Mouse (Mus musculus) T-helper 1 cell (primary cell): ENCODE measurements around the gene Ctcf.

ENCODE experiments used
- in situ Hi-C: fragments of 300-600 bp; cut with MboI, MseI; formaldehyde crosslinking; loops from one replicate; pipeline ENCODE4 v1.15.1; 2025; ENCODE audit warnings: high pct_unique_total_duplicates

The Ctcf gene

DNA sequence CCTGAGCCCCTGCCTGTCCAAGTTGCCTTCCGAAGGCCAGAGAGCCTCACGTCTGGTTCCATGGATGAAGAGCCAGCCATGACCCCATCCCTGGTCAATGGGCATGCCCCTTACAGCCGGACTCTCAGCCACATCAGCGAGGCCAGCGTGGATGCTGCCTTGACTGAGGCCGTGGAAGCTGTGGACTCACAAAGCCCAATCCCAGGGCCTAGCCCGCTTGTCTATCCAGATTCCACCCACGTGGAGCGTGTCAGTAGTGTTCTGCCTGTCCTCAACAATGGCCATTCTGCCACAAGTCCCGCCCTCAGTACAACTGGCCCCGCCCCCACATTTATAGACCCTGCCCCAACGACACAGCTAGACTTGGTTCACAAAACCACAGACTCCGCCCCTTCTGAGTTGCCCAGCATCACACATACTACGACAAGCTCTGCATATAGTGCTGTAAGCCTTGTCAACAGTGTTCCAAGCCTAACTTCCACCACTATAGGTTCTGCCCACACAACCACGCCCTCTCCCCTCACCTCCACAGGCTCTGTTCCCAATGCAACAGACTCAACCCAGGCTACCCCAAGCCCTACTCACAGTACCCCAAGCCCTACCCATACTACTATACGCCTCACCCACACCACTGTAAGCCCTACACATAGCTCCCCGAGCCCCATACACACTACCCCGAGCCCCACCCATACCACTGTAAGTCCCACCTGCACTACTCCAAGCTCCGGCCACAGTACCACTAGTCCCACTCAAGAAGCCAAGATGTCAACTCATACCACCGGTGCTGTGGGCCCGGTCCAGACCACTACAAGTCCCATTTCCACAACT lies 18.7 kb upstream of the Ctcf start:
- in situ Hi-C loops, result loop anchor here (5.0 kb wide), 1 partner anchor 70 kb away; the partner anchor contains the start of gene Carmil2

DNA sequence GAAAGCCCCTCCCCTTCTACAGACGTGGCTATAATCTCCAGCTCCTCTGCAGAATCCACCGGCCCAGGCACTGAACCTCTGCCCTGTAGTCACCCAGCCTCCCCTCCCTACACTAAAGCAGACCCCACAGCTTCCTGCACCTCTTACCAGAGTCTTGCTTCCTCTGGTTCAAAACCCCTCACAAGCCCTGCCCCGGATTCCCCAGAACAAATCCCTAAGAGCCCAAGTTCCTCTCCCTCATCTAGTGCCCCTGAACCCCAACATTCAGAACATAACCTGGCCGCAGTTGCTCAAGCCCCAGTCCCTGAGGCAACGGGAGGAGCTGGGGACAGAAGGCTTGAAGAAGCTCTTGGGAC lies 18.1 kb upstream of the Ctcf start:
- in situ Hi-C loops, result loop anchor here (5.0 kb wide), 1 partner anchor 69 kb away; the partner anchor contains the start of gene Carmil2

DNA sequence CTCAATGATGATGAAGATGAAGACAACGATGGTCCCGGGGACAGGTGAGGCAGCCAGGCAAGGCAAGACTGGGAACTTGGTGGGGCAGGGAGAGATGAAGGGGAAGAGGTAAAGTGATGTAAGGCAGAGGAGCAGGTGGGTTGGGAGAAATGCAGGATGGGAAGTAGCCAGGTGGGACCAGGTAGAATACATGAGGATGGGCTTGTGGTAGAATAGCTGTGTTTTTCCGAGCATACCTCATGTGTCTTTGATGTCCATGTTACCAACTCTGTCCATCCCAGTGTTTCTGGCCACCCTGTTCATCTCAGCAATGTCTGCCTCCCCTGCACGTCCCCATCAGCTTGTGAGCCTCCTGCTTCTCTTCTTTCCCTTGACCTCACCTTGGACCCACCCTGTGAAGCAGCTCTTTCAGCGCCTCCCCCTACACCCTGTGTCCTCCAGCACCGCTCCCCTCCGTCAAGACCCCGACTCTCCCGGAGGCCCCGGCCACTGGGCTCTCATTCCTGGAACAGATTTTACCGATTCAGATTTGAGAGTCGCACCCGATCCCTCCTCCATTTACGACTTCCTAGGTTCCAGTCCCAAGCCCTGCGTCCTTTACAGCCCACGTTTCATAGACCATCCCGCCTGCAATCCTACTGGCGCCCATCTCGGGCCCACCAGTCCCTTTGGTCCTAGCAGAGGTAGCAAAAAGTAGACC lies 17.3 kb upstream of the Ctcf start:
- in situ Hi-C loops, result loop anchor here (5.0 kb wide), 1 partner anchor 68 kb away; the partner anchor contains the start of gene Carmil2

DNA sequence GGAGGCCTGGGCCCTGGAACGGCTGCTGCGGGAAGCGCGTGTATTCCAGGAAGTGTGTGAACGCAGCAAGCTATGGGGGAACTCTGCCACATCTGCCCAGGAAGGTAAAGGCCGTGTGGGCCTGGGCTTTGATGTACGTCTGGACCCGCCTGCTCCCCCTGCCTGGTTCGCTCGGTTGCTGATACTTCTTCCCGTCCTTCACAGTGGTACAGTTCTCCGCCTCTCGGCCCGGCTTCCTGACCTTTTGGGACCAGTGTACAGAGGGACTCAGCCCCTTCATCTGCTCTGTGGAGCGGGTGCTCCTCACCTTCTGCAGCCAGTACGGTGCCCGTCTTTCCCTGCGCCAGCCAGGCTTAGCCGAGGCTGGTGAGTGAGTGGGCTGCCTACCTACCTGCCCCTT lies 16.2 kb upstream of the Ctcf start:
- in situ Hi-C loops, result no loop called here

DNA sequence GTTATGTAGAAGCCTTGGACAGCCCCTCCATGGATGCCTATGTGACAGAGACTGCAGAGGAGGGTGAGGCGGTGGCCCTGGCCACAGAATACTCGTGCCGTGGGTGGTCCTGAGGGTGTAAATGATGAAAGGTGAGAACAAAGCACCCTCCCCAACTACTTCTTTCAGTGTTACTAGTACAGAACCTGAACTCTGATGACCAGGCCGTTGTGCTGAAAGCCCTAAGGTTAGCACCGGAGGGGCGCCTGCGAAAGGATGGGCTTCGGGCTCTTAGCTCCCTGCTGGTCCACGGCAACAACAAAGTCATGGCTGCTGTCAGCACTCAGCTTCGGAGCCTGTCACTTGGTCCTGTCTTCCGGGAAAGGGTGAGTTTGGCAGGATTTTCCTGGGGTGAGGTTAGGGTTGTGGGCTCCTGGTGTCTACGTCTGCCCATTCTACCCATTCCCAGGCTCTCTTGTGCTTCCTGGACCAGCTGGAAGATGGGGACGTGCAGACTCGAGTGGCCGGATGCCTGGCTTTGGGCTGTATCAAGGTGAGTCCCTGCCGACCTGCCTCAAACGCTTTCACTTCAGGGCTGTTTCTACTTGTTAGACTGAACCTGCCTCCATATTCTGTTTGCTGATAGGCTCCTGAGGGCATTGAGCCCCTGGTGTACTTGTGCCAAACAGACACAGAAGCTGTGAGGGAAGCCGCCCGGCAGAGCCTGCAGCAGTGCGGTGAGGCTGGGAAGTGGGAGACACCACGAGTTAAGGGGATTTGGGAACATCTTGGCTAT lies 15.2 kb upstream of the Ctcf start:
- in situ Hi-C loops, result no loop called here

DNA sequence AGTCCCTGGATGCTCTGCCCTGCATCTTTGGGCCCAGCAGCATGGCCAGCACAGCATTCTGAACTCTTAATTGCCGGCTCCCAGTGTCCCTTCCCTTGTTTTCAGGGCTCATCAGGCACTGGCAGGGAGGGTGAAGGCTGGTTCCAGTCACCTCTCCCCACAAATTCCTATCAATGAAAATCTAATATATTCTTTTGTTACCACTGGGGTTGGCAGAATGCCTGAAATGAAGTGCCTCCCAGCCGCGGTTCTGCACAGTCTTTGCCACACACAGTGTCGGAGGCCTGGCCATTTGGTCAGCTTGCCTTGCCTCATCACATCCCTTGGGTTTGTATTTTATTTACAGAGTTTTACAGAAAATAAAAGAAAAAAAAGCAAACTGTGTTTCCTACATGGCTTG lies 14.5 kb upstream of the Ctcf start:
- in situ Hi-C loops, result no loop called here

DNA sequence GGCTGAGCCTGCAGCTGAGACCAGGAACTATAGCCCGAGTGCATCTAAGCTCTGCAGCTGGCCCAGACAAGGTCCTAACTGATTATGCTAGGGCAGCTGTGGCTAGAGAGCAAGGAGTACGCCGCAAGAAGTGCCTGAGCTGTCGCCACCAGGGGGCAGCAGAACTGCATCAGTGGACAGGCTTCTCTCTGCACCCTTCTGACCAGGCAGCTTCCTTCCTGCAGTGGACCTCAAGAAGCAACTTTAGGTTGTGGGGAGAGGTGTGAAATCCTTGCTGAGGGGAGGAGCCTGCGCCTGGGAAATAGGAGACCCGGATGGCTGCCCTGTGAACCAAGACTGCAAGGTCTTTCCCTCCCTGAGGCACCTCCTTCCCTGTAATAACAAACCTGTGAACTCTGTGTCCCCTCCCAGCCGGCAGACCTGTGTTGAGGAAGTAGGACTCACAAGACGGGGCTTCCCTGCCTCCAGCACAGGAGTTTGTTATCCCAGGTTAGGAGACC lies 13.9 kb upstream of the Ctcf start:
- in situ Hi-C loops, result no loop called here

DNA sequence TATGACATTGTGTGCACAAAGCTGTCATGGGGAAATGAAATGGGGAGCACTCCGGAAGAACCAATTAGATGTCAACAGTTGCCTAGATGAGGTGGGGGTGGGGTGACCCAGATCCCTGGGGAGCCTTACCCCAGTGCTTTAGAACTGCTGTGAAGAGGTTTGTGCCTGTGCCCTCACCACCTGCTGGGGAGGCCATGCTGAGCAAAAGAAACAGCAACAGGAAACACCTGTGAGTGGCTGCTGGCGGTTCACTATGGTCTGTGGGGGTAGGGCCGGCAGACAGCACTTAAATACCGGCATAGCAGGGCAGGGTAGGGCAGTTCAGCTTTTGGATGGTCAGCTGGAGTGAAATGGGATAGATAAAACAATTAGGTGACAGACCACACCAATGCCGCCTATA lies 13.2 kb upstream of the Ctcf start:
- in situ Hi-C loops, result no loop called here

DNA sequence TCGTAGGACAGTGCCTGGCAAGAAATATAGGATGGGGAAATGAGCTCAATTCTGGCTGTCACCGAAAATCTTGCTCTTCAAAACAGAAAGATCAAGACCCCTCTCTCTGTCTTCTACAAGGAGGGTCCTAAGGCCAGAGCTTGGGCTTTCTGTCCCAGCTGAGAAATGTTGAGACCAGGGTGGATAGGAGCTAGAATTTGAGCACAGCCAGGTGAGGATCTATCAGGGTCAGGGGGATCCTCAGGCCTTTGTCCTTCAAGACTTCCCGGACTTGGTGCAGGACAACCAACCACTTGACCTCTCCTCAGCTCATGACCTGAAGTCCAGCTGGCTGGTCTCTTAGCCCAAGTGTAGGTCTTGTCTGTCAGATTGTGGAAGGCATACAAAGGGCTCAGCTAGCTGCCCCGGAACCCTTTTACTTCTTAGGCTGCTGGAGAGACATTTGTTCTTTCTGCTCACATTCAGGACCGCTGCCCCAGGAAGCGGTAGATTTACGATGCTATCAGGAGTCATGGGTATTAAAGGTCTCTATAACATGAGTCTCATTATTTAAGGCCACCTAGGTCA lies 12.6 kb upstream of the Ctcf start:
- in situ Hi-C loops, result no loop called here

DNA sequence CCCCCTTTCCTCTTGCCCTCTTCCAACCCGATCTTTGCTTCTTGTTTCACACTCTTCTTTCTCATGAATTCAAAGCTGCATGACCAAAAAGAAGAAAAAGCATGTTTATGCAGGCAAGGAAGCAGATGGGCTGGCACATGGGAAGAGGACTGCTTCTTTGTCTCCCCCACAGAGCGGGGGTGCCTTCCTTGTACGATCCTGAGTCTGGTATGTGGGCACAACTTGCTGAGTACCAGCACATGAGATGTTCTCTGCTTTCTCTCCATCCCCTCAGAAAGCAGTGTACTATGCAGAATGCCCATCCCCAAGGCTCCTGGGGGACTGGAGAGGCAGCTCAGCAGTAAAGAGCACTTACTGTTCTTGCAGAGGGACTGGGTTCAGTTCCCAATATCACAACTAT lies 12.0 kb upstream of the Ctcf start:
- in situ Hi-C loops, result no loop called here

DNA sequence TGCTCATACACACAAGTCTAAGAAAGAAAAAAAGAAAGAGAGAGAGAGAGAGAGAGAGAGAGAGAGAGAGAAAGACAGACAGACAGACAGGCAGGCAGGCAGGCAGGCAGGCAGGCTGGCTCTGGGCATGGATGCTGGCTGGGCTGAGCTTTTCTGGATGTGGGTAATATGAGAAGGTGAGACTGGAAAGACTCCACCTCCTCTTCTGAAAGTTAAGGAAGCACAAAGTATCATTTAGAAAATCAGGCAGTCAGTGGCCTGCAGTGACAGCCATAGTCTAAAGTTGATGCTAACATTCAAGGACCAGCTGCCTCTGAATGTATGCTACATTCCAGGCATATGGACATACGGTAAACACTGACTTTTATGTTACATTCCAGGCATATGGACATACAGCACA lies 11.5 kb upstream of the Ctcf start:
- in situ Hi-C loops, result no loop called here

DNA sequence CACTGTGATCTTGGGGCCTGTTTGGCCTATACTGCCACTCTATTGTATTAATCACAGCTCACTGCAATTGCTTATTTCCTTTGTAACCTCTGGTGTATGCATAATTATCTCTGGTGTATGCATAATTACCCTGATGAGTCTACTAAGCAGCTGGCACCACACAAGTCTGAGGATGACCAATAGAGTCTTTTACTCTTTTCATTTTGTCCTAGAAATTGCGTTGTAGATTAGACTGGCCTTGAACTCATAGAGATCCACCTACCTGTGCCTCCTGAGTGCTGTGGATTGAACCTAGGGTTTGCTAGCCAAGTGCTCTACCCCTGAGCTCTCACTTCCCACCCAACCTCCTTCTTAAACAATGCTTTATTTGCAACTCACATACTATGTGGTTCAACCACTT lies 10.3 kb upstream of the Ctcf start:
- in situ Hi-C loops, result no loop called here

DNA sequence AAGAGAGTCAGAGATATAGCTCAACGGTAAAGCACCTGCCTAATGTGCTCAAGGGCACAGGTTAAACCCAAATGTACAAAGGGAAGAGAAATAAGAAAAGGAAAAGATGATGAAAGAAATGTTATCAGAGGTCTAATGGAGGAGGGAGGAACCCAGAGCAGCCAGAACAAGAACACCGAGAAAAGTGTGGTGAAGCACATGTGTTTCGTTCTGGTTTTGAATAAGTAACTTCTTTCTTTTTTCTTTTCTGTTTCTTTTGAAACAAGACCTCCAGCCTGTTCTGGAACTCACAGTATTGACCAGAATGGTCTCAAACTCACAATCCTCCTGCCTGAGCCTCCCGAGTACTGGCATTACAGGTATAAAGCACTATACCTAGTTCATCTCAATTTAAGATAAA lies 7.0 kb upstream of the Ctcf start:
- in situ Hi-C loops, result no loop called here

DNA sequence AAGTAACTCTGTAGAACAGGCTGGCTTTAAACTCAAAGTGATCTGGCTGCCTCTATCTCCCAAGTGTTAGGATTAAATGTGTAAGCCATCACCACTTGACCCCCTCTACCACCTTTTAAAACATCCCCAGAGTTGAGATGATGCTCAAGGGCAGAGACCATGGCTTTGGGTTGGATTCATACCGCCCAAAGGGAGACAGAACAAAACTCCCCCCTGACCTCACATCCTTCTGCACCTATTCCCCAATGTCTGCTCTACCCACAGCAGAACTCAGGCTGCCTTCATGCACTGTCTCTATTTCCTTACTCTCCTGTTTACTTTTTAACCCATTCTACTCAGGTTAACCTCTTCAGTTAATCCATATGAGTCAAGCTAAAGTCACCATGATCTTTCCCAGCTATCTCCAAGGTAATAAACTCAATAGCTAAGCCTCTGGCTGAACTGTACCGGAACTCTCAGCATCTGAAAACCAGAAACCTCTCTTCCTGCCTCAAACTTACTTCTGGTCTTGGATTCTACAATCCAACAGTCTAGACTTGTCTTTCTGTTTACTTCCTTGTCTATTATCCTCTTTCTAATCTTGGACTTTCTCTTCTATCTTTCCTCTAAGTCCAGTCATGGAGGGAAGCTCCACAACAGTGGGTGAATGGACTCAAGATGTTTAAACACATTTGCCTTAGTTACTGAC lies 1.5 kb upstream of the Ctcf start:
- in situ Hi-C loops, result no loop called here

DNA sequence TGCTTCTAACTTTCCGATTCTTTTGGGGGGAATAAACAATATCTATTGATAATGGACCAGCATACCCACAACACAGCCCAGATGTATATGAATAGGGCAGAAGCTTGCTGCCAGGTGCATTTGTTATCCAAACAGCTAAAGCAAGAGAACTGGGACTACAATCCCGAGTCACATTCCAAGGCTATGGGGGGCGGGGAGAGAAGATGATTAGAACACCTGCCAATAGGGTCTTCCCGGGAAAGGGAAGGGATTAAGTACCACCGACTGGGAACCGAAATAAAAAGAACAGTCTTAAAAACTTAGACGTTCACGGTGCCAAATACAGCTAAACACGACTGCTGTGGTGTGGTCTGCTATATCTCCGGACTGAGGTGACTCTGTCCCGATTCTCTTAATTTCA lies 887 bp upstream of the Ctcf start:
- in situ Hi-C loops, result no loop called here

DNA sequence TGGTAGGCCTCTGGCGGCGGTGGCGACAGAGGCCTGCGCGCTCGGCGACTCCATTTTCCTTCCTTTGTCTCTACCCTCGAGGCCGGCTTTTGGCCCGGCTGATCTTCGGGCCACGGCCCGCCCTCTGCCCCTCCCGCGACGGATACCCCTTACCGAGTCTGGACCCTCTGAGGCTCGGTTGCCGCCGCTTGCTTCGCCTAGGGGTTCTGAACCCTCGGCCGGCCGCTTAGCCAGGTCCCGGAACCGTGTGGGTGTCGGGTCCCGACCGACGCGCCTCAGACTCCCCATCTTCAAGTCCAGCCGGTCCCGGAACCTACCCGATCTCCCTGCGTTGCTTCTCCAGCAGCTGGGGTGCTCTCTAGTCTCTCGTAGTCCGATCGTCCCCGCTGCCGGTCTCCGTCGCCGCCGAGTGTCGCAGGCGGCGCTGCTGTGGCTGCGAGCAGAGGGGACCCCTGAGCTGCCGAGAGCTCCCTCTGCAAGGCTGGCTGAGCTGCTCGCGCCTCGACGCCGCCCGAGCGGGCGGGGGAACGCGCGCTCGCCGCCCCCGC lies 669 bp downstream of the Ctcf start, which contains the start of gene Agrp:
Agrp (minus strand) TSS at position 431 of the 548 bp plus-strand sequence.
- in situ Hi-C loops, result no loop called here

DNA sequence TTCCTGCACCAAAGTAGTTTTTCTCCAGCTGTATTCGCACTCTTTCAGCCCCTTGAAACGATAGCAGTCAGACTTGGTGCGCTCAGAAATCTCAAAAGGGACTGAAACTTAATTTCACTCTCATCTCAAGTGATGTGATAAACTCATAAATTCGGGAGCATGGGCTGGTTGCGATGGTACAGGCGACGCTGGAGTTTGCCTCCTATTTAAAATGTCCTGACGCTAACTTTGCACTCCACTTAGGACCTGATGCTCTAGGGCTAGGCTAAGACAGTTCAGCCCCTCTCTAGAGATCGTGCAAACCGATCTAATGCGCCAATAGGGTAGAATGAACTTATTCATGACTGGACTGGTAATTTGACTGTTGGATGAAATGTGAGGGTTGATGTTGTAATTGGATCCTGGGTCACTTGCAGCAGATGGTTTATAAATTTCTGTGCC lies 1.3 kb downstream of the Ctcf start:
- in situ Hi-C loops, result no loop called here

DNA sequence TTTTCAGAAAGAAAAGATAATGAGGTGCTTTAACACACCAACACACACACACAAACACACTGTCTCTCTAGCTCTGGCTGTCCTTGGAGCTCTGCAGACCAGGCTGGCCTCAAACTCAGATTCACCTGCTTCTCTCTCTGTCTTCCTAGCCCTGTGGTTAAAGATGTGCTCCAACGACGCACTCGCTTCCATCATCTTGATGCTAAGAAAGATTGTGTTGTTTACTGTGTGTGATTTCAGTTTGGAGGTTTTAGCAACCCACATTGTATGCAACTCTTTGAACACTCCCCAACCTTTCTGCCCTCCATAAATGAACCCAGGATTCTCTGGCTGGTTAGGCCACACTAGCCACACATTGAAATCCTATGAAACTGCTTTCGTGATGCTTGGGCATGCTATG lies 2.1 kb downstream of the Ctcf start:
- in situ Hi-C loops, result no loop called here

DNA sequence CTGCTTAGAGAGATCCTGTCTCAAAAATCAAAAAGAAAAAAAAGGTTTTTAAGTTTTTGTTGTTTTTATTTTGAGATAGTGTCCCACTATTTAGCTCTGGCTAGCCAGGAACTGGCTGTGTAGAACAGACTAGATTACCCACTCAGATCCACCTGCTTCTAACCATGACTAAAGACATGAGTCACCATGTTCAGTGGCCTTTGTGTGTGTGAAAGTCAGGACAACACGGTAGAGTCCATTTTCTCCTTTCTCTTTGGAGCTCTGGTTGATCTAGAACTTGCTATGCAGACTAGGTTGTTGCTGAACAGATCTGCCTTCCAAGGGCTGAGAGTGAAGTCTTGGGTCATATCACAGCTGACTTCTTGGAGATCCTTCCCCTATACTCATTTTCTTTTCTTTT lies 3.5 kb downstream of the Ctcf start:
- in situ Hi-C loops, result no loop called here

DNA sequence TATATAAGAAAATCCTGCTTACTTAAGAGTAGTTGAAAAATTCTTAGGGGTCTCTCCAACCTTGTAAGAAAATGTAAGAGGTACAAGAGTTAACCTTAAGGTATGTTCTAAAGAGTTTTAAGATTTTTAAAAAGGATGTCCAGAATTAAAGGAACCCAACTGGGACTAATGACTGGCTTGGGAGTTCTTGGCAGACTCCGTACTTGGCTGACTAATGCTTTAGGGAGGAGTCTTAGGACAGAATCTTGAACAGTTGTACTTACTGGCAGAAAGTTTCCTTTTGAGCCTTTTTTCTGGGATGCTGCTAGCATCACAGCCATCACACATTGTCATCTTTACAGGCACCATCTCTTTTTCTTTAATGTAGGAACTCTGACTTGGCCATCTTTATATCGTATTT lies 4.1 kb downstream of the Ctcf start:
- in situ Hi-C loops, result no loop called here

DNA sequence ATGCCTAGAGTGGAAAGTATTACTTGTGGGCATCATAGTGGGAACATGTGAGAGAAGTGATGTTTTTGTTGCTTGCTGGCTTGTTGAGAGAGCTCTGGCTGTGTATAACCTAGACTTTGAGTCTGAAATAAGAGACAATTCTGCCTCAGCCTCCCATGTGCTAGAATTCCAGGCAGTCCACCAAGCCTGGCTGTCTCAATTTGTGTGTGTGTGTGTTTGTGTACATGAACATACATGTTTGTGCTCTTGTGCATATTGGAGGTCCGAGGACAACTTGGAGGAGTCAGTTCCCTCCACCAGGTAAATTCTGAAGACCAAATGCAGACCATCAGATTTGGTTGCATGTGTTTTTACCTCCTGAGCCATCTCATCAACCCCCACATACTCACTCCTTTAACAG lies 8.8 kb downstream of the Ctcf start:
- in situ Hi-C loops, result no loop called here
